Mouse (Mus musculus) limb, embryonic 13.5 days (tissue): ENCODE data around the gene Mesp1. TPM values are rescaled to one million over a fixed set of nuclear protein-coding genes. Genes with fewer than 3 reads are reported as not detected.

Source experiments
- ATAC-seq: fragments of 200-750 bp; cut with Nextera tagmentation; 2 replicates; pipeline ENCODE4 v1.8.0; 2017; ENCODE audit warnings: low read depth, moderate number of reproducible peaks, moderate TSS enrichment; ENCODE audit not compliant: low FRiP score
- H3K27ac ChIP-seq: fragments of 300-500 bp; sonication (generic); 2 replicates; pipeline ENCODE4 v1.5.1; 2015; ENCODE audit warnings: inconsistent platforms, mild to moderate bottlenecking, moderate library complexity
- H3K27me3 ChIP-seq: fragments of 300-500 bp; sonication (generic); 2 replicates; pipeline ENCODE4 v1.6.1; 2015; ENCODE audit warnings: mild to moderate bottlenecking, inconsistent platforms
- H3K36me3 ChIP-seq: fragments of 300-500 bp; sonication (generic); 2 replicates; pipeline ENCODE4 v1.6.1; 2015; ENCODE audit warnings: inconsistent platforms, mild to moderate bottlenecking, moderate library complexity
- H3K4me1 ChIP-seq: fragments of 300-500 bp; sonication (generic); 2 replicates; pipeline ENCODE4 v1.6.1; 2015; ENCODE audit warnings: inconsistent platforms
- H3K4me2 ChIP-seq: fragments of 300-500 bp; sonication (generic); replicated peaks from 2 replicates; pipeline ENCODE4 v1.6.1; 2015; ENCODE audit warnings: inconsistent platforms, mild to moderate bottlenecking, moderate library complexity
- H3K4me3 ChIP-seq: fragments of 300-500 bp; sonication (generic); 2 replicates; pipeline ENCODE4 v1.5.1; 2015; ENCODE audit warnings: moderate library complexity, mild to moderate bottlenecking, inconsistent platforms
- H3K9ac ChIP-seq: fragments of 300-500 bp; sonication (generic); 2 replicates; pipeline ENCODE4 v1.6.1; 2015; ENCODE audit warnings: mild to moderate bottlenecking, inconsistent platforms
- H3K9me3 ChIP-seq: fragments of 300-500 bp; sonication (generic); 2 replicates; pipeline ENCODE4 v1.6.1; 2016; ENCODE audit warnings: inconsistent platforms
- WGBS: fragments of 180-500 bp; shearing (Covaris S2); methylation state at CpG from one replicate; pipeline ENCODE4 v1.1.7; 2015; 5-methylcytosine and 5-hydroxymethylcytosine counted together
- polyA plus RNA-seq: library from polyadenylated mRNA; unstranded; fragments of >200 nt; fragmentation: Nextera tagmentation; extraction: Ambion mirVana; gene quantifications from 2 replicates; pipeline ENCODE4 v1.2.1, GENCODE M21; 2015

The Mesp1 gene
- polyA plus RNA-seq: not detected in 2 replicates

GRCm38 (mm10) chr7:79793688-79794087, at the start of gene Mesp1:
Mesp1 (minus strand) TSS chr7:79793788.
- Histone ChIP-seq H3K36me3 (no peaks in the 10 kb centered on the region), H3K9me3 (no peaks in the 10 kb centered on the region), H3K27me3 (peaks cover 78% of the 10 kb centered on the region), H3K4me3 (peak within 1 kb of the TSS; percentile 53), H3K9ac (peak within 1 kb of the TSS; percentile 65), H3K4me2 (peak within 1 kb of the TSS; percentile 88), H3K27ac (no peak within 1 kb of the TSS), H3K4me1 (peaks cover 25% of the 10 kb centered on the region)
- WGBS: 72% methylated on average over 6 of the region's 6 CpGs
- no peak for ATAC-seq

DNA sequence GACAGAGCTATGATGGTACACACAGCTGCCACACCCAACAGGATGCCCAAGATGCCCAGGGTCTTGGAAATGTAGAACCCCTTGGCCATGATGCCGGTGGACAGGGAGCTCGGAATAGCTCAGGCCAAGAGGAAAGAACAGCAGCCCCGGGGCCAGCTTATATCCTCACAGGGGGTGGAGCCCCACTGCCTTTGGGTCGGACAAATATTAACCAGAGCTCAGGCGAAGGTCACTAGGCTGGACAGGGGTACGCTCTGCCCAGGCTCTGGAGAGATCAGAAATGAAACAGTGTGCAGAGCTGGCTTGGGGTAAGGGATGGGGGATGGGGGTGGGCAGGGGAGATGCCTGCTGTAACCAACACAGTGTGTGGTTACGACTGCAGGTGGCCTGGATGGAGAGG, 48.6 kb upstream of the Mesp1 start:
- Histone ChIP-seq H3K4me3 (no peak overlapping the region), H3K9ac (peak overlapping the region; percentile 19; the same call in 1 of the 2 replicates), H3K9me3 (no peaks in the 10 kb centered on the region), H3K36me3 (peaks cover 31% of the 10 kb centered on the region), H3K27ac (no peak overlapping the region), H3K4me1 (peaks cover 29% of the 10 kb centered on the region), H3K27me3 (no peaks in the 10 kb centered on the region), H3K4me2 (no peak overlapping the region)
- no peak for ATAC-seq
- 58% methylated on average over 7 of the region's 7 CpGs for WGBS

DNA sequence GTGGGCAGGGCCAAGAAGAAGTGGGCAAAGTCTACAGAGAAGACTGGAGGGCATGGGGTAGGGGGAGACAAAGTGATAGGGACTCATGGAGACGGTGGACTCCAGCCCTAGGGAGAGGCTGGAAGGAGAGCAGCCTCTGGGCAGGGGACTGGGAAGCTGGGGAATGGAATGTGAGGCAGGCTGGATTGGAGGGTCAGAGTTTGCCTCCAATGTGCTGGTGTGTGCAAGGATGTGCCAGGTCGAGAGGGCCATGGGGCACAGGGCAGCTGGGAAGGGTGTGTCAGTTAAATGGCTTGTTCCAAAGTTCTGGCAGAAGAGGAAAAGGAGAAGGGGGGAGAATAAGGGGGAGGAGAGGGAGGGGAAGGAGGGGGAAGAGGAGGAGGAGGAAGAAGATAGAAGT, 43.7 kb upstream of the Mesp1 start:
- Histone ChIP-seq H3K27ac (no peak overlapping the region), H3K27me3 (no peaks in the 10 kb centered on the region), H3K36me3 (peaks cover 60% of the 10 kb centered on the region), H3K4me3 (no peak overlapping the region), H3K9ac (no peak overlapping the region), H3K4me2 (no peak overlapping the region), H3K9me3 (no peaks in the 10 kb centered on the region), H3K4me1 (peaks cover 5% of the 10 kb centered on the region)
- no peak for ATAC-seq
- WGBS: 54% methylated on average over 2 of the region's 2 CpGs

- H3K4me2 ChIP-seq: no peak overlapping the region
- no peaks in the 10 kb centered on the region for H3K9me3 ChIP-seq
- 90% methylated on average over 6 of the region's 6 CpGs for WGBS
- no peak overlapping the region for H3K27ac ChIP-seq
- no peaks in the 10 kb centered on the region for H3K4me1 ChIP-seq
- no peak overlapping the region for H3K9ac ChIP-seq
- no peaks in the 10 kb centered on the region for H3K27me3 ChIP-seq
- peaks cover 48% of the 10 kb centered on the region for H3K36me3 ChIP-seq
- H3K4me3 ChIP-seq: no peak overlapping the region
- ATAC-seq: no peak
These were observed 41.6 kb upstream of the Mesp1 start for GRCm38 (mm10) chr7:79835196-79835595.

DNA sequence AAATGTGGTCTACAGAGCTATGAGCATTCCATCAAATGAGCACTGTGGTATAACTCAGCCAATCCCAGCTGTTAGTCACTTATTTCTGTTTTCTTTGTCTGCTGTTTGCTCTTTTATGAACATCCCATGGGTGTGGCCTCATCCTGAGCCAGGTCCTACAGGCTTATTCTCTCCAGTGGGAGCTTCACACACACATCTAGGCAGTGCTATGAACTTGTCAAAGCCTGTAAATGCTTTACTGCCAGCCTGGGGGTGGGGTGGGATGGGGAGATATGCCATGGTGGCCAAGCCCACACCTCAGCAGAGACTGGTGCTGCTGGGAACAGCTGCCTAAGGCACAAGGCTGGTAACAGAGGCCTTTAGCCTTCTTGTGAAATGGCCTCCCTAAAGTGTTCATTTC, 39.4 kb upstream of the Mesp1 start:
- Histone ChIP-seq H3K4me2 (no peak overlapping the region), H3K27ac (no peak overlapping the region), H3K9me3 (no peaks in the 10 kb centered on the region), H3K9ac (no peak overlapping the region), H3K27me3 (no peaks in the 10 kb centered on the region), H3K4me3 (no peak overlapping the region), H3K36me3 (peaks cover 38% of the 10 kb centered on the region), H3K4me1 (no peaks in the 10 kb centered on the region)
- ATAC-seq: 0 out of 2 replicates have a peak, but pooled peaks have one; percentile 24

GRCm38 (mm10) chr7:79831585-79831984, 38.0 kb upstream of the Mesp1 start:
- WGBS: 65% methylated on average over 6 of the region's 6 CpGs
- Histone ChIP-seq H3K27me3 (no peaks in the 10 kb centered on the region), H3K4me1 (no peaks in the 10 kb centered on the region), H3K4me3 (no peak overlapping the region), H3K9me3 (no peaks in the 10 kb centered on the region), H3K27ac (no peak overlapping the region), H3K36me3 (peaks cover 50% of the 10 kb centered on the region), H3K4me2 (no peak overlapping the region), H3K9ac (no peak overlapping the region)
- no peak for ATAC-seq

GRCm38 (mm10) chr7:79831145-79831544, 37.6 kb upstream of the Mesp1 start:
- ATAC-seq: no peak
- no peak overlapping the region for H3K4me2 ChIP-seq

GRCm38 (mm10) chr7:79828341-79828740, 34.8 kb upstream of the Mesp1 start:
- 88% methylated on average over 3 of the region's 3 CpGs for WGBS

More at GRCm38 (mm10) chr7:79831145-79831544, 37.6 kb upstream of the Mesp1 start:
- Histone ChIP-seq H3K27ac (no peak overlapping the region), H3K27me3 (no peaks in the 10 kb centered on the region), H3K9me3 (no peaks in the 10 kb centered on the region), H3K4me3 (no peak overlapping the region), H3K4me1 (no peaks in the 10 kb centered on the region), H3K36me3 (peaks cover 50% of the 10 kb centered on the region), H3K9ac (no peak overlapping the region)
- WGBS: 54% methylated on average over 6 of the region's 6 CpGs

DNA sequence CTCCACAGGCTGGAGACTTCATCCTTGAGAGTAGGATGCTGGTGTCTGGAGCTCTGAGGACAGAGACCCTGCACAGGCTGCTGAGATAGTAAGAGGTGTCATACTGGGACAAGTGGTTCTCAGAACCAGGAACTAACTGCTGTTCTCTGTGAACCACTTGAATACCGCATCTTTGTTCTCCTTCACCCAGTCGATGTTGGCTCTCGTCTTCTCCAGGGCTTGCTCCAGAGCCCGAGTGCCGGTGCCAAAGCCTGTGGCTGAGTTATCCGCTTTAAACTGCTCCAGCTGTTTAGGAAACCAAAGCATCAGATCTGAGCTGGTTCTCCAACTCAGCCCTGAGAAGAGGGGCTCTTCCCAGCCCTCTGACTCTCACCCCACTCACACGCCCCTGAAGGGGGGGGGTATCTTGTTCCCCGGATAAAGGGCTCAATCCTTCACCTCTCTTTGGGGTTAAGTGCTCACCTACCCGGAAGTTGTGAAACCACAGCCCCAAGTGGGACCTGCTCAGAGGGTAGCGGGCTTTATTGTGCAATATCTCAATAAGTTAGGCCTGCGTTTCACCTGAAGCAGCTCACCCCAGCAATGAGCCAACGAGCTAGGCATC, 28.6 kb upstream of the Mesp1 start:
- H3K4me1 ChIP-seq: peaks cover 10% of the 10 kb centered on the region
- WGBS: 85% methylated on average over 12 of the region's 12 CpGs
- no peak overlapping the region for H3K9ac ChIP-seq
- H3K36me3 ChIP-seq: peaks cover 45% of the 10 kb centered on the region
- H3K9me3 ChIP-seq: peaks cover 5% of the 10 kb centered on the region
- H3K27ac ChIP-seq: no peak overlapping the region
- H3K4me2 ChIP-seq: no peak overlapping the region
- H3K4me3 ChIP-seq: no peak overlapping the region
- H3K27me3 ChIP-seq: peaks cover 17% of the 10 kb centered on the region
- ATAC-seq: no peak

More at GRCm38 (mm10) chr7:79828341-79828740, 34.8 kb upstream of the Mesp1 start:
- no peak overlapping the region for H3K27ac ChIP-seq
- peaks cover 5% of the 10 kb centered on the region for H3K9me3 ChIP-seq
- peaks cover 52% of the 10 kb centered on the region for H3K36me3 ChIP-seq
- no peak for ATAC-seq
- H3K27me3 ChIP-seq: no peaks in the 10 kb centered on the region
- H3K4me2 ChIP-seq: no peak overlapping the region
- no peaks in the 10 kb centered on the region for H3K4me1 ChIP-seq
- H3K4me3 ChIP-seq: no peak overlapping the region
- H3K9ac ChIP-seq: no peak overlapping the region

GRCm38 (mm10) chr7:79819996-79820395, 26.4 kb upstream of the Mesp1 start:
- H3K36me3 ChIP-seq: peaks cover 23% of the 10 kb centered on the region
- H3K4me1 ChIP-seq: peaks cover 10% of the 10 kb centered on the region
- WGBS: 54% methylated on average over 11 of the region's 11 CpGs
- H3K27me3 ChIP-seq: peaks cover 22% of the 10 kb centered on the region
- ATAC-seq: no peak
- H3K9me3 ChIP-seq: peaks cover 5% of the 10 kb centered on the region; the same call in 1 of the 2 replicates
- no peak overlapping the region for H3K9ac ChIP-seq
- no peak overlapping the region for H3K4me3 ChIP-seq
- H3K4me2 ChIP-seq: no peak overlapping the region
- no peak overlapping the region for H3K27ac ChIP-seq

- Histone ChIP-seq H3K27ac (no peak overlapping the region), H3K9ac (no peak overlapping the region), H3K4me1 (peaks cover 10% of the 10 kb centered on the region), H3K27me3 (peaks cover 22% of the 10 kb centered on the region), H3K9me3 (peaks cover under 1% of the 10 kb centered on the region; the same call in 1 of the 2 replicates), H3K36me3 (peaks cover 19% of the 10 kb centered on the region), H3K4me3 (no peak overlapping the region), H3K4me2 (no peak overlapping the region)
- ATAC-seq: no peak
- WGBS: 49% methylated on average over 4 of the region's 4 CpGs
These were observed 25.9 kb upstream of the Mesp1 start for GRCm38 (mm10) chr7:79819515-79819914.

DNA sequence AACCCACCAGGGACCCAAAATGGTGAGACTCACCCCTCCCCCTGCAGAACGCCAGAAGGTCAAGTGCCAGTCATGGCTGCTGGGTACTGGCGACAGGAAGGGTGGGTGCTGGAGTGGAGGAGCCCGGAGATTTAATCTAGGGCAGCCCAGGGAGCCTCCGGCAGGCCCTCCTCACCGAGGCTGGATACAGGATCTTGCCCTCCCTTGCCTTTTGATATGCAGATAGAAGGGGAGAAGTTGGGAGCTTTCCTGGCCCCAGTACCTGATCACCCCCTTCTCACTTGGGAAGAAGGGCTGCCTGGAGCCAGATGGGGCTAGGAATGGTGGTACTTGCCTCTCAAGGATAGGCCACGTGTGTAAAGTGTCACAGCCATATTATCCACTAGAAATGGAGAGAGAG, 24.7 kb upstream of the Mesp1 start:
- no peak overlapping the region for H3K27ac ChIP-seq
- peaks cover 22% of the 10 kb centered on the region for H3K27me3 ChIP-seq
- H3K4me1 ChIP-seq: peaks cover 10% of the 10 kb centered on the region
- H3K4me2 ChIP-seq: no peak overlapping the region
- no peak overlapping the region for H3K9ac ChIP-seq
- WGBS: 3% methylated on average over 6 of the region's 6 CpGs
- peaks cover 11% of the 10 kb centered on the region; the same call in 1 of the 2 replicates for H3K36me3 ChIP-seq
- H3K9me3 ChIP-seq: no peaks in the 10 kb centered on the region
- H3K4me3 ChIP-seq: no peak overlapping the region
- ATAC-seq: no peak

DNA sequence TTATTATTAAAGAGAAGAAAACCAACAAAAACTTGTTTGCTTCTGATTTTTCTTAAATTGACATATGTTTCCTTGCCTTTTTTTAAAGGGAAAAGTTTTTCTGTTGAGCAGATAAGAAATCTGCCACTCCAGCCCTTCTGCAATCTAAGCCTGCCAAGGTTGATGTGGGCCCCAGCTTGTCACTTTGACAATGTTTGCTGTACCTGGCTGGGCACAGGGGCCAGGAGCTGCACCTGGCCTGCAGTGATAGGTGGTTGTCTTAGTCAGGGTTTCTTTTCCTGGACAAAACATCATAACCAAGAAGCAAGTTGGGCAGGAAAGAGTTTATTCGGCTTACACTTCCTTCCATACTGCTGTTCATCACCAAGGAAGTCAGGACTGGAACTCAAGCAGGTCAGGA, 19.8 kb upstream of the Mesp1 start:
- WGBS: 92% methylated on average over 1 of the region's 1 CpGs

More for the DNA sequence above, 19.8 kb upstream of the Mesp1 start:
- H3K4me2 ChIP-seq: no peak overlapping the region
- H3K27ac ChIP-seq: no peak overlapping the region
- ATAC-seq: no peak
- no peaks in the 10 kb centered on the region for H3K36me3 ChIP-seq
- H3K4me3 ChIP-seq: no peak overlapping the region
- peaks cover 42% of the 10 kb centered on the region for H3K27me3 ChIP-seq
- peaks cover 8% of the 10 kb centered on the region for H3K4me1 ChIP-seq
- H3K9me3 ChIP-seq: no peaks in the 10 kb centered on the region
- H3K9ac ChIP-seq: no peak overlapping the region
